Comparison of ENCODE assay signal across 21 mouse cellular contexts in the genomic region with DNA sequence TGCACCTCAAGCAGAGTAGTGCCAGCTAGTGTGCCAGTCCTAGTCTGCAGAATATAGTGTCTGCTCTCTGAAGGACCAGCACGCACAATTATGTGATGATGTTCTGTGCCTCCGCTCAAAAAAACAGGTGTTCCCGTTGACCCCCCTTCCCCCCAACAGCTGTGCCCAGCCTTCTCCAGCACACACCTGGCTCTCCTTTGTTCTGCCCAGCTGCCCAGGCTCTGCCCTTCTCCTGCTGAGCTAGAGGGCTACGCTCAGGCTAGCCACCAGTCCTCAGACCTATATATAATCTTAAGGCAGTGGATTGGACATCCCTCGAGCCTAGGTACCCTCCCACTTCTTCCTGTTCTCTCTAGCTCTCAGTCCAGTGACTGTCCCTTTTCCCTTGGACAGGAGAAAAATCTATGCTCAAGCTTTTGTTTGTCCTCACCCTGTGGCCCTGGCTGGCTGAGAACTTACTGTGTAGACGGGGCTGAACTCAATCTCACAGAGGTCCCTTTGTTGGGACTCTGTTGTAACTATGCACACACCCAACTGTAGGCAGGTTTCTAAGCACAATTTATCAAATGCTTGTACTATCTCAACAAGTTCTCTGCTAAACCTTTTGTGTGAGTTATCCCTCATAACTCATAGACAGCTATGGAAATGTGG. TPM values are rescaled to one million over a fixed set of nuclear protein-coding genes. Genes with fewer than 3 reads are reported as not detected.
DNase-seq lines count a peak whose midpoint lies in the region; ATAC-seq lines count a peak whose summit lies in the region.
"Had no signal": no experiment of that assay in that cellular context is flagged by ENCODE, and none has a peak within 500 bp of the region (broad histone marks: within the 10 kb centered on the region; RNA-seq: fewer than 3 reads in every experiment).

No protein-coding gene starts in this region.

- 64% methylated on average over 6 of the region's 6 CpGs for WGBS in heart, embryonic 14.5 days
- 86% methylated on average over 6 of the region's 6 CpGs for WGBS in midbrain, embryonic 11.5 days
- WGBS in midbrain, embryonic 16.5 days = 78% methylated on average over 6 of the region's 6 CpGs
- 61% methylated on average over 6 of the region's 6 CpGs for WGBS in limb, embryonic 13.5 days
- WGBS in neural tube, embryonic 15.5 days = 58% methylated on average over 6 of the region's 6 CpGs

- H3K4me1 ChIP-seq in heart, embryonic 14.5 days (ENCODE audit: control insufficient read depth in 2 of 2, insufficient read depth in 2 of 2, low read length in 2 of 2) = peaks cover 6 to 22% of the 10 kb centered on the region in 2 experiments
- peaks cover 4% of the 10 kb centered on the region for H3K4me1 ChIP-seq in midbrain, embryonic 11.5 days (ENCODE audit: control insufficient read depth, insufficient read depth, low read length)
- H3K4me1 ChIP-seq in midbrain, embryonic 16.5 days (ENCODE audit: control insufficient read depth, insufficient read depth, low read length) = peaks cover 6% of the 10 kb centered on the region
- peaks cover 13% of the 10 kb centered on the region for H3K4me1 ChIP-seq in limb, embryonic 13.5 days
- peaks cover 44% of the 10 kb centered on the region for H3K4me1 ChIP-seq in neural tube, embryonic 15.5 days

- intact Hi-C loops in heart, postnatal 25 days (cut with DNase I) = no loop called here

- H3K4me2 ChIP-seq in heart, embryonic 14.5 days (ENCODE audit: low read length) = no peak overlapping the region
- no peak overlapping the region for H3K4me2 ChIP-seq in midbrain, embryonic 11.5 days
- no peak overlapping the region for H3K4me2 ChIP-seq in midbrain, embryonic 16.5 days (ENCODE audit: low read length)
- H3K4me2 ChIP-seq in limb, embryonic 13.5 days (replicated peaks) = no peak overlapping the region
- no peak overlapping the region for H3K4me2 ChIP-seq in neural tube, embryonic 15.5 days
- H3K4me2 ChIP-seq: forebrain, embryonic 13.5 days; neural tube, embryonic 12.5 days had no signal

- no peak for DNase-seq in heart, postnatal 25 days (ENCODE audit: low spot score)
- DNase-seq in midbrain, embryonic 11.5 days (ENCODE audit: low spot score, missing footprints) = peak; percentile 8
- DNase-seq in lung, postnatal 4 days = no peak
- DNase-seq: adrenal gland, postnatal 14 days; cerebellum, postnatal 14 days; gastrocnemius, postnatal 14 days; heart, adult 18-20 months; kidney, adult 11 months; thymus, adult 18-20 months; thymus, postnatal 4 days had no signal

- 0 out of 2 replicates have a peak, but pooled peaks have one; percentile 8 for ATAC-seq in heart, embryonic 14.5 days (ENCODE audit: insufficient number of reproducible peaks, insufficient read depth, low FRiP score, low read depth)
- no peak for ATAC-seq in midbrain, embryonic 11.5 days (ENCODE audit: low FRiP score)
- no peak for ATAC-seq in midbrain, embryonic 16.5 days
- ATAC-seq in limb, embryonic 13.5 days (ENCODE audit: low FRiP score, low read depth) = no peak
- ATAC-seq in neural tube, embryonic 15.5 days (ENCODE audit: low FRiP score) = no peak
- ATAC-seq: forebrain, embryonic 13.5 days had no signal

- no peak overlapping the region for H3K4me3 ChIP-seq in heart, embryonic 14.5 days (ENCODE audit: control insufficient read depth in 1 of 2, insufficient read depth in 1 of 2, low read depth in 1 of 2, low read length in 2 of 2)
- H3K4me3 ChIP-seq in midbrain, embryonic 11.5 days (ENCODE audit: low read depth, low read length) = no peak overlapping the region
- H3K4me3 ChIP-seq in midbrain, embryonic 16.5 days (ENCODE audit: low read depth, low read length) = no peak overlapping the region
- no peak overlapping the region for H3K4me3 ChIP-seq in limb, embryonic 13.5 days
- H3K4me3 ChIP-seq in neural tube, embryonic 15.5 days (replicated peaks) = no peak overlapping the region
- H3K4me3 ChIP-seq: erythroblast, embryonic 14.5 days; forebrain, embryonic 13.5 days; layer of hippocampus, adult 2 months; neural tube, embryonic 12.5 days had no signal

- H3K27ac ChIP-seq in heart, embryonic 14.5 days (replicated peaks in 1 of 2; ENCODE audit: control insufficient read depth in 1 of 2, insufficient read depth in 1 of 2, low read depth in 2 of 2, low read length in 2 of 2) = no peak overlapping the region
- H3K27ac ChIP-seq in midbrain, embryonic 11.5 days (ENCODE audit: low read depth, low read length) = no peak overlapping the region
- H3K27ac ChIP-seq in midbrain, embryonic 16.5 days (ENCODE audit: low read length) = no peak overlapping the region
- H3K27ac ChIP-seq in limb, embryonic 13.5 days = no peak overlapping the region
- H3K27ac ChIP-seq in neural tube, embryonic 15.5 days (replicated peaks) = no peak overlapping the region
- H3K27ac ChIP-seq: forebrain, embryonic 13.5 days; kidney, postnatal 0 days; layer of hippocampus, adult 2 months; macrophage; neural tube, embryonic 12.5 days had no signal

- no peaks in the 10 kb centered on the region for H3K27me3 ChIP-seq in heart, embryonic 14.5 days (ENCODE audit: control insufficient read depth, insufficient read depth, low read length)
- H3K27me3 ChIP-seq in midbrain, embryonic 11.5 days (ENCODE audit: control insufficient read depth, insufficient read depth, low read length) = no peaks in the 10 kb centered on the region
- no peaks in the 10 kb centered on the region for H3K27me3 ChIP-seq in midbrain, embryonic 16.5 days (ENCODE audit: control insufficient read depth, insufficient read depth, low read depth, low read length)
- no peaks in the 10 kb centered on the region for H3K27me3 ChIP-seq in limb, embryonic 13.5 days
- H3K27me3 ChIP-seq in neural tube, embryonic 15.5 days (replicated peaks) = no peaks in the 10 kb centered on the region
- H3K27me3 ChIP-seq: CH12.LX; forebrain, embryonic 13.5 days; neural tube, embryonic 12.5 days had no signal

- H3K9me3 ChIP-seq in heart, embryonic 14.5 days (ENCODE audit: control insufficient read depth, low read length) = no peaks in the 10 kb centered on the region
- H3K9me3 ChIP-seq in midbrain, embryonic 11.5 days (ENCODE audit: control insufficient read depth, low read length) = no peaks in the 10 kb centered on the region
- no peaks in the 10 kb centered on the region for H3K9me3 ChIP-seq in midbrain, embryonic 16.5 days (replicated peaks; ENCODE audit: control insufficient read depth, low read length, poor library complexity, severe bottlenecking)
- H3K9me3 ChIP-seq in limb, embryonic 13.5 days = 0 out of 2 replicates have a peak, but pooled peaks cover under 1% of the 10 kb centered on the region
- H3K9me3 ChIP-seq in neural tube, embryonic 15.5 days (replicated peaks) = no peaks in the 10 kb centered on the region

- H3K36me3 ChIP-seq in heart, embryonic 14.5 days (ENCODE audit: control insufficient read depth, insufficient read depth, low read length) = peaks cover 16% of the 10 kb centered on the region; the same call in 1 of the 2 replicates
- 0 out of 2 replicates have a peak, but pooled peaks cover 2% of the 10 kb centered on the region for H3K36me3 ChIP-seq in midbrain, embryonic 11.5 days (ENCODE audit: control insufficient read depth, insufficient read depth, low read length)
- peaks cover 4% of the 10 kb centered on the region; the same call in 1 of the 2 replicates for H3K36me3 ChIP-seq in midbrain, embryonic 16.5 days (ENCODE audit: control insufficient read depth, insufficient read depth, low read length)
- H3K36me3 ChIP-seq in limb, embryonic 13.5 days = peaks cover 13% of the 10 kb centered on the region; the same call in 1 of the 2 replicates
- peaks cover 4% of the 10 kb centered on the region for H3K36me3 ChIP-seq in neural tube, embryonic 15.5 days

- no peak overlapping the region for H3K9ac ChIP-seq in heart, embryonic 14.5 days (ENCODE audit: low read length)
- no peak overlapping the region for H3K9ac ChIP-seq in midbrain, embryonic 11.5 days (ENCODE audit: low read length)
- no peak overlapping the region for H3K9ac ChIP-seq in midbrain, embryonic 16.5 days (ENCODE audit: low read depth, low read length)
- 0 out of 2 replicates have a peak overlapping the region, but pooled peaks have one; percentile 19 for H3K9ac ChIP-seq in limb, embryonic 13.5 days
- H3K9ac ChIP-seq in neural tube, embryonic 15.5 days (replicated peaks) = no peak overlapping the region
- H3K9ac ChIP-seq: forebrain, embryonic 13.5 days; neural tube, embryonic 12.5 days had no signal

RNA-seq across cellular contexts. Expression of gene Stk40, which starts 12.2 kb away (rescaled TPM):
- 13.1 and 17.8 TPM in 2 replicates for polyA plus RNA-seq in heart, embryonic 14.5 days (2014; fragmentation: Nextera tagmentation; extraction: Ambion mirVana)
- total RNA-seq in heart, postnatal 25 days (2021) = 10 to 100 TPM; 37.6 to 38.7 TPM
- polyA plus RNA-seq in midbrain, embryonic 11.5 days (2014; fragmentation: Nextera tagmentation; extraction: Ambion mirVana) = 20.8 and 25.4 TPM in 2 replicates
- polyA plus RNA-seq in midbrain, embryonic 16.5 days (2015; fragmentation: Nextera tagmentation; extraction: Ambion mirVana) = 27.1 and 31.1 TPM in 2 replicates
- 38.7 and 39.0 TPM in 2 replicates for polyA plus RNA-seq in limb, embryonic 13.5 days (2015; fragmentation: Nextera tagmentation; extraction: Ambion mirVana)
- 28.1 and 29.9 TPM in 2 replicates for polyA plus RNA-seq in neural tube, embryonic 15.5 days (2015; fragmentation: Nextera tagmentation; extraction: Ambion mirVana)

RNA-seq across cellular contexts. Expression of gene Lsm10, which starts 19.6 kb away (rescaled TPM):
- polyA plus RNA-seq in heart, embryonic 14.5 days (2014; fragmentation: Nextera tagmentation; extraction: Ambion mirVana) = 45.4 and 49.1 TPM in 2 replicates
- total RNA-seq in heart, postnatal 25 days (2021) = 10 to 100 TPM; 10.7 to 12.1 TPM
- 40.8 and 45.7 TPM in 2 replicates for polyA plus RNA-seq in midbrain, embryonic 11.5 days (2014; fragmentation: Nextera tagmentation; extraction: Ambion mirVana)
- 55.1 and 63.5 TPM in 2 replicates for polyA plus RNA-seq in midbrain, embryonic 16.5 days (2015; fragmentation: Nextera tagmentation; extraction: Ambion mirVana)
- 44.7 and 46.3 TPM in 2 replicates for polyA plus RNA-seq in limb, embryonic 13.5 days (2015; fragmentation: Nextera tagmentation; extraction: Ambion mirVana)
- 48.5 and 51.6 TPM in 2 replicates for polyA plus RNA-seq in neural tube, embryonic 15.5 days (2015; fragmentation: Nextera tagmentation; extraction: Ambion mirVana)

RNA-seq across cellular contexts. Expression of gene Eva1b, which starts 31.5 kb away (rescaled TPM):
- polyA plus RNA-seq in heart, embryonic 14.5 days (2014; fragmentation: Nextera tagmentation; extraction: Ambion mirVana) = 31.8 and 33.9 TPM in 2 replicates
- 10 to 100 TPM; 15.2 to 17.6 TPM for total RNA-seq in heart, postnatal 25 days (2021)
- polyA plus RNA-seq in midbrain, embryonic 11.5 days (2014; fragmentation: Nextera tagmentation; extraction: Ambion mirVana) = 22.4 and 24.8 TPM in 2 replicates
- polyA plus RNA-seq in midbrain, embryonic 16.5 days (2015; fragmentation: Nextera tagmentation; extraction: Ambion mirVana) = 7.9 and 10.0 TPM in 2 replicates
- 74.5 and 77.5 TPM in 2 replicates for polyA plus RNA-seq in limb, embryonic 13.5 days (2015; fragmentation: Nextera tagmentation; extraction: Ambion mirVana)
- 13.3 and 19.1 TPM in 2 replicates for polyA plus RNA-seq in neural tube, embryonic 15.5 days (2015; fragmentation: Nextera tagmentation; extraction: Ambion mirVana)

RNA-seq across cellular contexts. Expression of gene Sh3d21, which starts 47.3 kb away (rescaled TPM):
- polyA plus RNA-seq in heart, embryonic 14.5 days (2014; fragmentation: Nextera tagmentation; extraction: Ambion mirVana) = 2.5 and 2.7 TPM in 2 replicates
- total RNA-seq in heart, postnatal 25 days (2021) = 1 to 10 TPM; 1.9 to 3.1 TPM
- polyA plus RNA-seq in midbrain, embryonic 11.5 days (2014; fragmentation: Nextera tagmentation; extraction: Ambion mirVana) = 1.4 TPM in 2 replicates
- polyA plus RNA-seq in midbrain, embryonic 16.5 days (2015; fragmentation: Nextera tagmentation; extraction: Ambion mirVana) = 1.4 and 1.8 TPM in 2 replicates
- 9.3 and 10.5 TPM in 2 replicates for polyA plus RNA-seq in limb, embryonic 13.5 days (2015; fragmentation: Nextera tagmentation; extraction: Ambion mirVana)
- polyA plus RNA-seq in neural tube, embryonic 15.5 days (2015; fragmentation: Nextera tagmentation; extraction: Ambion mirVana) = 1.4 and 2.6 TPM in 2 replicates

RNA-seq across cellular contexts. Expression of gene Oscp1, which starts 57.6 kb away (rescaled TPM):
- polyA plus RNA-seq in heart, embryonic 14.5 days (2014; fragmentation: Nextera tagmentation; extraction: Ambion mirVana) = 4.6 and 6.4 TPM in 2 replicates
- 1 to 10 TPM; 1.1 to 1.7 TPM for total RNA-seq in heart, postnatal 25 days (2021)
- polyA plus RNA-seq in midbrain, embryonic 11.5 days (2014; fragmentation: Nextera tagmentation; extraction: Ambion mirVana) = 22.5 and 25.9 TPM in 2 replicates
- polyA plus RNA-seq in midbrain, embryonic 16.5 days (2015; fragmentation: Nextera tagmentation; extraction: Ambion mirVana) = 40.0 and 48.5 TPM in 2 replicates
- polyA plus RNA-seq in limb, embryonic 13.5 days (2015; fragmentation: Nextera tagmentation; extraction: Ambion mirVana) = 17.2 and 19.4 TPM in 2 replicates
- 37.4 and 38.3 TPM in 2 replicates for polyA plus RNA-seq in neural tube, embryonic 15.5 days (2015; fragmentation: Nextera tagmentation; extraction: Ambion mirVana)
- polyA plus RNA-seq: erythroblast, embryonic 14.5 days had no signal
